Mouse (Mus musculus) forebrain, postnatal 0 days (tissue): ENCODE measurements at regions not wholly inside any gene's neighbourhood (a gene's known extent, or its start where the extent isn't known, plus 50 kb on each side); places are given as distances from the start of the nearest gene placed in this dataset.

ENCODE experiments used
- ATAC-seq: fragments of 200-750 bp; cut with Nextera tagmentation; 2 replicates; pipeline ENCODE4 v1.8.0; 2017; ENCODE audit warnings: mild to moderate bottlenecking, moderate library complexity
- DNase-seq: peaks from one replicate; pipeline ENCODE4 v3.0.0-alpha.2; 2015
- H3K27ac ChIP-seq: fragments of 300-500 bp; sonication (generic); 2 replicates; pipeline ENCODE4 v1.5.1; 2014; ENCODE audit warnings: low read depth, mild to moderate bottlenecking, antibody characterized with exemption, low read length, moderate library complexity, mixed read lengths
- H3K27me3 ChIP-seq: fragments of 300-500 bp; sonication (generic); 2 replicates; pipeline ENCODE4 v1.6.1; 2014; ENCODE audit warnings: mild to moderate bottlenecking, low read length, mixed read lengths; ENCODE audit not compliant: insufficient read depth
- H3K36me3 ChIP-seq: fragments of 300-500 bp; sonication (generic); 2 replicates; pipeline ENCODE4 v1.6.1; 2014; ENCODE audit warnings: mild to moderate bottlenecking, moderate library complexity; ENCODE audit not compliant: insufficient read depth
- H3K4me1 ChIP-seq: fragments of 300-500 bp; sonication (generic); 2 replicates; pipeline ENCODE4 v1.6.1; 2014; ENCODE audit warnings: antibody characterized with exemption; ENCODE audit not compliant: insufficient read depth
- H3K4me2 ChIP-seq: fragments of 300-500 bp; sonication (generic); 2 replicates; pipeline ENCODE4 v1.6.1; 2014; ENCODE audit warnings: low read depth, mild to moderate bottlenecking, moderate library complexity
- H3K4me3 ChIP-seq: fragments of 300-500 bp; sonication (generic); 2 replicates; pipeline ENCODE4 v1.5.1; 2014; ENCODE audit warnings: low read depth, low read length, mixed read lengths
- H3K9ac ChIP-seq: fragments of 300-500 bp; sonication (generic); 2 replicates; pipeline ENCODE4 v1.6.1; 2014; ENCODE audit warnings: mild to moderate bottlenecking
- H3K9me3 ChIP-seq: fragments of 300-500 bp; sonication (generic); 2 replicates; pipeline ENCODE4 v1.6.1; 2016; ENCODE audit warnings: low read length
- CTCF ChIP-seq: sonication (generic); IDR thresholded peaks from 2 replicates; pipeline ENCODE4 v1.5.1; 2016; ENCODE audit warnings: antibody characterized with exemption, control low read depth, low read depth
- WGBS: fragments of 180-500 bp; shearing (Covaris S2); extraction: QIAGEN DNeasy Blood & Tissue Kit; methylation state at CpG from one replicate; pipeline ENCODE4 v1.1.7; 2014; 5-methylcytosine and 5-hydroxymethylcytosine counted together

DNA sequence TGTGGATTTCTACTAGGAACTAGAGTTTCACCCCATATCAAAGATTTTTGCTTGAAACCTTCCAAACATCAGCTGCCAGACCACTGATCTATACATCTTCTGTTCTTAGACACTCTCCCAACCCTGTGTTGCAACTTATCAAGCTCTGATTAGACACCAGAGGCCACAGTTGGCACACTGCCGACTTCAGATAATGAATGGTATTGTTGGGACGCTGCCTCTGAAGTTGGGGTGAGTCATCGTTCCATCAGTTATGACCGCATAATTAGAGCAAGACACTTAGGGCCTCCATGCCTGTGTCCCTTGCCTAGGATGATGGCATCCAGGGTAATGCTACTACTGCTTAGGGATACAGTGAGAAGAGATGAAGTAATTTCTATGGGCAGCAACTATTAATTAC, 84.3 kb upstream of the Phyhipl start:
- no peak overlapping the region for H3K27ac ChIP-seq
- no peak overlapping the region for H3K9ac ChIP-seq
- no peaks in the 10 kb centered on the region for H3K4me1 ChIP-seq
- DNase-seq (no peak), ATAC-seq (no peak)
- H3K27me3 ChIP-seq = no peaks in the 10 kb centered on the region
- H3K4me3 ChIP-seq = no peak overlapping the region
- H3K36me3 ChIP-seq = no peaks in the 10 kb centered on the region
- no peaks in the 10 kb centered on the region for H3K9me3 ChIP-seq
- WGBS = 57% methylated on average over 4 of the region's 4 CpGs
- no peak for TF ChIP-seq CTCF
- H3K4me2 ChIP-seq = no peak overlapping the region

GRCm38 (mm10) chr10:70739348-70739966, 83.7 kb upstream of the Phyhipl start:
- no peaks in the 10 kb centered on the region for H3K4me1 ChIP-seq
- no peaks in the 10 kb centered on the region for H3K36me3 ChIP-seq
- no peak for DNase-seq
- no peak for ATAC-seq
- no peaks in the 10 kb centered on the region for H3K9me3 ChIP-seq
- H3K4me2 ChIP-seq = no peak overlapping the region
- no peak overlapping the region for H3K9ac ChIP-seq
- 52% methylated on average over 9 of the region's 9 CpGs for WGBS
- H3K27me3 ChIP-seq = no peaks in the 10 kb centered on the region
- H3K4me3 ChIP-seq = no peak overlapping the region
- TF ChIP-seq CTCF = no peak
- no peak overlapping the region for H3K27ac ChIP-seq

DNA sequence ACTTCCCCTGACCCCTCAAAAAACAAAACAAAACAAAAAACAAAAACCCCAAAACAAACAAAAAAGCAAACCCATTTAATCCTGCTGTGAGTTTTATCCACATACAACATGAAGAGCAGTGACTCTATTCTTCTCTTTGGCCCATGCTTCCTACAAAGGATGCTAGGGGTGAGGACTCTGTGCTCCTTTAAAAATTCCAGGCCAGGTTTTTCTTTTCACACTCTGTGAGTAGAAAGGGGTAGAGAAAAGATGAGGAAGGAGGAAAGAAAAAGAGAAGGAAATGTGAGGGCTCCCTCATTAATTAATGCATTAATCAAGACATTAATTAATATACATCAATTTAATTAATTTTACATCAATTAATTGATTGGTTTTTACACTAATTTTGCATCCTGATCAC, 82.9 kb upstream of the Phyhipl start:
- no peak overlapping the region for H3K4me2 ChIP-seq
- ATAC-seq (no peak), DNase-seq (no peak)
- no peaks in the 10 kb centered on the region for H3K27me3 ChIP-seq
- no peak overlapping the region for H3K4me3 ChIP-seq
- no peaks in the 10 kb centered on the region for H3K9me3 ChIP-seq
- H3K4me1 ChIP-seq = no peaks in the 10 kb centered on the region
- H3K9ac ChIP-seq = no peak overlapping the region
- no peak for TF ChIP-seq CTCF
- no peak overlapping the region for H3K27ac ChIP-seq
- H3K36me3 ChIP-seq = no peaks in the 10 kb centered on the region

GRCm38 (mm10) chr10:70733956-70734355, 78.2 kb upstream of the Phyhipl start:
- H3K4me3 ChIP-seq = no peak overlapping the region
- no peaks in the 10 kb centered on the region for H3K27me3 ChIP-seq
- 69% methylated on average over 12 of the region's 12 CpGs for WGBS
- no peaks in the 10 kb centered on the region for H3K4me1 ChIP-seq
- H3K27ac ChIP-seq = 0 out of 2 replicates have a peak overlapping the region, but pooled peaks have one; percentile 9
- DNase-seq (no peak), ATAC-seq (no peak)
- no peak overlapping the region for H3K9ac ChIP-seq
- no peaks in the 10 kb centered on the region for H3K36me3 ChIP-seq
- no peak overlapping the region for H3K4me2 ChIP-seq
- TF ChIP-seq CTCF = no peak
- no peaks in the 10 kb centered on the region for H3K9me3 ChIP-seq

GRCm38 (mm10) chr10:70733478-70733877, 77.7 kb upstream of the Phyhipl start:
- ATAC-seq (no peak), DNase-seq (peak; percentile 48)
- Histone ChIP-seq H3K27me3 (no peaks in the 10 kb centered on the region), H3K9ac (no peak overlapping the region), H3K4me1 (no peaks in the 10 kb centered on the region), H3K4me2 (no peak overlapping the region), H3K27ac (0 out of 2 replicates have a peak overlapping the region, but pooled peaks have one; percentile 9), H3K9me3 (no peaks in the 10 kb centered on the region), H3K36me3 (no peaks in the 10 kb centered on the region), H3K4me3 (no peak overlapping the region)
- no peak for TF ChIP-seq CTCF
- WGBS = 48% methylated on average over 7 of the region's 7 CpGs

GRCm38 (mm10) chr10:70725091-70725490, 69.3 kb upstream of the Phyhipl start:
- Histone ChIP-seq H3K9me3 (no peaks in the 10 kb centered on the region), H3K36me3 (no peaks in the 10 kb centered on the region), H3K4me3 (no peak overlapping the region), H3K4me1 (no peaks in the 10 kb centered on the region), H3K4me2 (no peak overlapping the region), H3K9ac (no peak overlapping the region), H3K27me3 (no peaks in the 10 kb centered on the region), H3K27ac (no peak overlapping the region)
- TF ChIP-seq CTCF = no peak
- DNase-seq (no peak), ATAC-seq (no peak)
- 53% methylated on average over 3 of the region's 3 CpGs for WGBS

- no peak overlapping the region for H3K4me3 ChIP-seq
- H3K9ac ChIP-seq = no peak overlapping the region
- no peaks in the 10 kb centered on the region for H3K9me3 ChIP-seq
- no peaks in the 10 kb centered on the region for H3K27me3 ChIP-seq
- DNase-seq (no peak), ATAC-seq (peak; percentile 84)
- H3K4me1 ChIP-seq = no peaks in the 10 kb centered on the region
- 84% methylated on average over 2 of the region's 2 CpGs for WGBS
- no peak overlapping the region for H3K27ac ChIP-seq
- no peak for TF ChIP-seq CTCF
- H3K4me2 ChIP-seq = no peak overlapping the region
- H3K36me3 ChIP-seq = no peaks in the 10 kb centered on the region
Measured at GRCm38 (mm10) chr10:70722783-70723182, 67.0 kb upstream of the Phyhipl start.
